Mouse (Mus musculus): Measurements from ENCODE around the gene Atp2a3. TPM values are rescaled to one million over a fixed set of nuclear protein-coding genes. Genes with fewer than 3 reads are reported as not detected.
A peak's percentile ranks its signal among the peaks of the same experiment; 100 is the strongest.

Atp2a3 gene
- polyA plus RNA-seq, 1 experiment: 2.6 TPM

GRCm38 (mm10) chr11:72982516-72982915 is 21.5 kb downstream of the Atp2a3 start:
- no peak overlapping the region for H3K4me3 ChIP-seq (ENCODE audit: insufficient read depth, low read depth, low read length)
- no peak overlapping the region for H3K27ac ChIP-seq (replicated peaks; ENCODE audit: low read depth, low read length)
- H3K4me1 ChIP-seq (ENCODE audit: control insufficient read depth, insufficient read depth, insufficient read length, low read length): peaks cover 3% of the 10 kb centered on the region; the same call in 1 of the 2 replicates

- Histone ChIP-seq H3K4me3 (ENCODE audit: insufficient read depth, low read depth, low read length) (no peak overlapping the region), H3K4me1 (ENCODE audit: control insufficient read depth, insufficient read depth, insufficient read length, low read length) (peaks cover 3% of the 10 kb centered on the region; the same call in 1 of the 2 replicates), H3K27ac (replicated peaks; ENCODE audit: low read depth, low read length) (no peak overlapping the region)
Measured at GRCm38 (mm10) chr11:72983283-72983682, 22.3 kb downstream of the Atp2a3 start.

- Histone ChIP-seq H3K27ac (replicated peaks; ENCODE audit: low read depth, low read length) (no peak overlapping the region), H3K4me1 (ENCODE audit: control insufficient read depth, insufficient read depth, insufficient read length, low read length) (peaks cover 3% of the 10 kb centered on the region), H3K4me3 (ENCODE audit: insufficient read depth, low read depth, low read length) (no peak overlapping the region)
Measured at GRCm38 (mm10) chr11:72986745-72987144, 25.8 kb downstream of the Atp2a3 start.

- H3K4me3 ChIP-seq (ENCODE audit: insufficient read depth, low read depth, low read length): no peak overlapping the region
- H3K27ac ChIP-seq (replicated peaks; ENCODE audit: low read depth, low read length): no peak overlapping the region
Measured at GRCm38 (mm10) chr11:72987234-72987633, 26.3 kb downstream of the Atp2a3 start.

GRCm38 (mm10) chr11:72987807-72988206 is 26.8 kb downstream of the Atp2a3 start:
- peaks cover 3% of the 10 kb centered on the region for H3K4me1 ChIP-seq (ENCODE audit: control insufficient read depth, insufficient read depth, insufficient read length, low read length)
- no peak overlapping the region for H3K4me3 ChIP-seq (ENCODE audit: insufficient read depth, low read depth, low read length)
- no peak overlapping the region for H3K27ac ChIP-seq (replicated peaks; ENCODE audit: low read depth, low read length)

More at GRCm38 (mm10) chr11:72987234-72987633, 26.3 kb downstream of the Atp2a3 start:
- peaks cover 3% of the 10 kb centered on the region for H3K4me1 ChIP-seq (ENCODE audit: control insufficient read depth, insufficient read depth, insufficient read length, low read length)

GRCm38 (mm10) chr11:72989044-72989443 is 28.1 kb downstream of the Atp2a3 start:
- H3K27ac ChIP-seq (replicated peaks; ENCODE audit: low read depth, low read length): no peak overlapping the region
- H3K4me3 ChIP-seq (ENCODE audit: insufficient read depth, low read depth, low read length): no peak overlapping the region
- H3K4me1 ChIP-seq (ENCODE audit: control insufficient read depth, insufficient read depth, insufficient read length, low read length): peaks cover 3% of the 10 kb centered on the region

- H3K4me3 ChIP-seq (ENCODE audit: insufficient read depth, low read depth, low read length): no peak overlapping the region
- H3K27ac ChIP-seq (replicated peaks; ENCODE audit: low read depth, low read length): no peak overlapping the region
- H3K4me1 ChIP-seq (ENCODE audit: control insufficient read depth, insufficient read depth, insufficient read length, low read length): peaks cover 3% of the 10 kb centered on the region
Measured at GRCm38 (mm10) chr11:72990688-72991087, 29.7 kb downstream of the Atp2a3 start.

- H3K4me1 ChIP-seq (ENCODE audit: control insufficient read depth, insufficient read depth, insufficient read length, low read length): no peaks in the 10 kb centered on the region; the same call in none of the 2 replicates
- H3K4me3 ChIP-seq (ENCODE audit: insufficient read depth, low read depth, low read length): no peak overlapping the region
- no peak overlapping the region for H3K27ac ChIP-seq (replicated peaks; ENCODE audit: low read depth, low read length)
Measured at GRCm38 (mm10) chr11:72991961-72992360, 31.0 kb downstream of the Atp2a3 start.

GRCm38 (mm10) chr11:72996346-72996745 is 35.4 kb downstream of the Atp2a3 start:
- H3K27ac ChIP-seq (replicated peaks; ENCODE audit: low read depth, low read length): no peak overlapping the region
- H3K4me1 ChIP-seq (ENCODE audit: control insufficient read depth, insufficient read depth, insufficient read length, low read length): peaks cover 7% of the 10 kb centered on the region; the same call in 1 of the 2 replicates
- H3K4me3 ChIP-seq (ENCODE audit: insufficient read depth, low read depth, low read length): no peak overlapping the region

- Histone ChIP-seq H3K4me1 (ENCODE audit: control insufficient read depth, insufficient read depth, insufficient read length, low read length) (peaks cover 7% of the 10 kb centered on the region; the same call in 1 of the 2 replicates), H3K4me3 (ENCODE audit: insufficient read depth, low read depth, low read length) (no peak overlapping the region), H3K27ac (replicated peaks; ENCODE audit: low read depth, low read length) (no peak overlapping the region)
Measured at GRCm38 (mm10) chr11:72996781-72997180, 35.8 kb downstream of the Atp2a3 start.

- Histone ChIP-seq H3K4me1 (ENCODE audit: control insufficient read depth, insufficient read depth, insufficient read length, low read length) (peaks cover 7% of the 10 kb centered on the region; the same call in 1 of the 2 replicates), H3K27ac (replicated peaks; ENCODE audit: low read depth, low read length) (no peak overlapping the region)
Measured at GRCm38 (mm10) chr11:72997529-72998326, 36.8 kb downstream of the Atp2a3 start.

GRCm38 (mm10) chr11:72998771-72999170 is 37.8 kb downstream of the Atp2a3 start, which contains the start of gene P2rx1:
P2rx1 (plus strand) TSS chr11:72999103.
- peaks cover 7% of the 10 kb centered on the region; the same call in 1 of the 2 replicates for H3K4me1 ChIP-seq (ENCODE audit: control insufficient read depth, insufficient read depth, insufficient read length, low read length)
- H3K27ac ChIP-seq (replicated peaks; ENCODE audit: low read depth, low read length): 0 out of 2 replicates have a peak within 1 kb of the TSS, but pooled peaks have one; percentile 32

More at GRCm38 (mm10) chr11:72997529-72998326, 36.8 kb downstream of the Atp2a3 start:
- H3K4me3 ChIP-seq (ENCODE audit: insufficient read depth, low read depth, low read length): no peak overlapping the region

GRCm38 (mm10) chr11:73001029-73001428 is 40.1 kb downstream of the Atp2a3 start:
- Histone ChIP-seq H3K4me3 (ENCODE audit: insufficient read depth, low read depth, low read length) (no peak overlapping the region), H3K4me1 (ENCODE audit: control insufficient read depth, insufficient read depth, insufficient read length, low read length) (peaks cover 7% of the 10 kb centered on the region; the same call in 1 of the 2 replicates), H3K27ac (replicated peaks; ENCODE audit: low read depth, low read length) (no peak overlapping the region)

More at GRCm38 (mm10) chr11:72998771-72999170, 37.8 kb downstream of the Atp2a3 start, which contains the start of gene P2rx1:
- no peak within 1 kb of the TSS for H3K4me3 ChIP-seq (ENCODE audit: insufficient read depth, low read depth, low read length)

- Histone ChIP-seq H3K27ac (replicated peaks; ENCODE audit: low read depth, low read length) (no peak overlapping the region), H3K4me3 (ENCODE audit: insufficient read depth, low read depth, low read length) (no peak overlapping the region), H3K4me1 (ENCODE audit: control insufficient read depth, insufficient read depth, insufficient read length, low read length) (no peaks in the 10 kb centered on the region)
Measured at GRCm38 (mm10) chr11:73006377-73006776, 45.4 kb downstream of the Atp2a3 start.

- Histone ChIP-seq H3K4me3 (ENCODE audit: insufficient read depth, low read depth, low read length) (no peak overlapping the region), H3K27ac (replicated peaks; ENCODE audit: low read depth, low read length) (no peak overlapping the region), H3K4me1 (ENCODE audit: control insufficient read depth, insufficient read depth, insufficient read length, low read length) (no peaks in the 10 kb centered on the region)
Measured at GRCm38 (mm10) chr11:73007113-73007512, 46.1 kb downstream of the Atp2a3 start.

All from brown adipose tissue, adult 24 weeks (tissue).